Mouse (Mus musculus) limb, embryonic 15.5 days (tissue): ENCODE results near the gene Dqx1. TPM values are rescaled to one million over a fixed set of nuclear protein-coding genes. Genes with fewer than 3 reads are reported as not detected.
A peak's percentile ranks its signal among the peaks of the same experiment; 100 is the strongest.

Experiments
- microRNA counts: library from miRNA; unstranded; fragments of <30 nt; microRNA quantifications from one replicate; lab custom pipeline; 2016
- microRNA-seq: library from miRNA; unstranded; fragments of <30 nt; microRNA quantifications from one replicate; pipeline ENCODE4, GENCODE M21; 2016
- polyA plus RNA-seq: library from polyadenylated mRNA; unstranded; fragments of >200 nt; fragmentation: Nextera tagmentation; extraction: Ambion mirVana; gene quantifications from 2 replicates; pipeline ENCODE4 v1.2.1, GENCODE M21; 2015

Dqx1 gene
- polyA plus RNA-seq, 1 experiment from 2014 or later = 1.3 TPM

MicroRNAs within 50 kb of the gene (microRNA counts, 519-probe panel; counts per million panel counts)
- 1,146 counts per million, percentile 6 among the panel's probes with 10 or more counts for microRNA mmu-miR-3470a+mmu-miR-3470b (lab: Ali Mortazavi, UCI)

Small RNA genes lying within 50 kb of the gene (microRNA-seq; reads per million reads assigned to microRNA genes)
- not detected for gene Mir3470a
- gene Mir7040 = not detected

Other genes with a start within 250 kb of the Dqx1 start
- gene Sema4f, start 118.1 kb upstream of the Dqx1 start, polyA plus RNA-seq = 1.5 and 2.1 TPM in 2 replicates
- gene M1ap, start 110.9 kb upstream of the Dqx1 start, polyA plus RNA-seq = 0.70 and 0.86 TPM in 2 replicates
- gene Dok1, start 24.4 kb upstream of the Dqx1 start, polyA plus RNA-seq = 13.1 and 15.7 TPM in 2 replicates
- gene Loxl3, start 23.7 kb upstream of the Dqx1 start, polyA plus RNA-seq = 31.2 and 34.9 TPM in 2 replicates
- 181 and 186 TPM in 2 replicates for gene Aup1, start 3.3 kb upstream of the Dqx1 start, polyA plus RNA-seq
- 64.6 and 70.6 TPM in 2 replicates for gene Htra2, start 2.6 kb upstream of the Dqx1 start, polyA plus RNA-seq
- not detected in 2 replicates for gene Tlx2, start 12.4 kb downstream of the Dqx1 start, polyA plus RNA-seq
- 29.2 and 31.9 TPM in 2 replicates for gene Pcgf1, start 20.0 kb downstream of the Dqx1 start, polyA plus RNA-seq
- 0.41 and 0.50 TPM in 2 replicates for gene Lbx2, start 28.5 kb downstream of the Dqx1 start, polyA plus RNA-seq
- 2.0 and 2.5 TPM in 2 replicates for gene Ccdc142, start 43.8 kb downstream of the Dqx1 start, polyA plus RNA-seq
- gene Gm42688, start 43.8 kb downstream of the Dqx1 start, polyA plus RNA-seq = 2.5 and 3.5 TPM in 2 replicates
- 119 and 123 TPM in 2 replicates for gene Mrpl53, start 51.2 kb downstream of the Dqx1 start, polyA plus RNA-seq
- gene Mogs, start 57.7 kb downstream of the Dqx1 start, polyA plus RNA-seq = 41.8 and 53.8 TPM in 2 replicates
- 89.8 and 91.4 TPM in 2 replicates for gene Wbp1, start 63.7 kb downstream of the Dqx1 start, polyA plus RNA-seq
- gene Ino80b, start 67.6 kb downstream of the Dqx1 start, polyA plus RNA-seq = 9.9 and 10.0 TPM in 2 replicates
- 76.7 and 79.5 TPM in 2 replicates for gene Rtkn, start 77.6 kb downstream of the Dqx1 start, polyA plus RNA-seq
- gene Wdr54, start 98.6 kb downstream of the Dqx1 start, polyA plus RNA-seq = 4.8 and 5.4 TPM in 2 replicates
- 3.1 and 3.4 TPM in 2 replicates for gene 1700003E16Rik, start 98.6 kb downstream of the Dqx1 start, polyA plus RNA-seq
- 90.3 and 91.9 TPM in 2 replicates for gene Dctn1, start 108.1 kb downstream of the Dqx1 start, polyA plus RNA-seq
- 0.06 and 0.07 TPM in 2 replicates for gene Slc4a5, start 162.0 kb downstream of the Dqx1 start, polyA plus RNA-seq